Mouse (Mus musculus): ENCODE results near the gene Mtmr12. TPM values are rescaled to one million over a fixed set of nuclear protein-coding genes. Genes with fewer than 3 reads are reported as not detected.

Gene Mtmr12
- polyA plus RNA-seq, 1 experiment from 2014 or later = 8.0 TPM

DNA sequence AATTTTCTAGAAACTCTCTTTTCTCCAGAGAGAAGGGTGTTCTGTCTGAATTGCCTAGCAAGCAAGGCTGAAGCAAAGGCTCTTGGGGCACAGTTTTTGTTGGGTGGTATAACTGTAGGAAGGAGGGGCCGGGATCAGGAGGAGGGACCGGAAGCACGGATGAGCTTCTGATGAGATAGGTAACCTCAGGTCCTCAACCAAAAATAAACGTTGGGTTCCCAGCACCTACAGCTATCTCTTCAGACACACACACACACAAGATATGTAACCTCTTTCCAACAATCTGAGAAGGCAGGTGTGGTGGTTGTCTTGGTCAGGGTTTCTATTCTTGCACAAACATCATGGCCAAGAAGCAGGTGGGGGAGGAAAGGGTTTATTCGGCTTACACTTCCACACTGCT is 112.5 kb downstream of the Mtmr12 start:
- H3K4me3 ChIP-seq (ENCODE audit: low read depth, low read length) = no peak overlapping the region
- no peaks in the 10 kb centered on the region for H3K36me3 ChIP-seq (ENCODE audit: control insufficient read depth, insufficient read depth)
- no peaks in the 10 kb centered on the region; the same call in 1 of the 2 replicates for H3K27me3 ChIP-seq (ENCODE audit: control insufficient read depth, insufficient read depth, low read depth, low read length)
- no peaks in the 10 kb centered on the region for H3K9me3 ChIP-seq (replicated peaks; ENCODE audit: control insufficient read depth, low read length)
- ATAC-seq (ENCODE audit: low read depth) = no peak
- H3K9ac ChIP-seq (ENCODE audit: low read depth, low read length) = no peak overlapping the region
- H3K4me1 ChIP-seq (ENCODE audit: control insufficient read depth, low read depth, low read length) = peaks cover 6% of the 10 kb centered on the region; the same call in 1 of the 2 replicates
- no peak overlapping the region for H3K27ac ChIP-seq (ENCODE audit: low read length)
- WGBS (ENCODE audit: insufficient replicate concordance) = 32% methylated on average over 5 of the region's 5 CpGs
- no peak overlapping the region for H3K4me2 ChIP-seq (ENCODE audit: low read depth, low read length)

DNA sequence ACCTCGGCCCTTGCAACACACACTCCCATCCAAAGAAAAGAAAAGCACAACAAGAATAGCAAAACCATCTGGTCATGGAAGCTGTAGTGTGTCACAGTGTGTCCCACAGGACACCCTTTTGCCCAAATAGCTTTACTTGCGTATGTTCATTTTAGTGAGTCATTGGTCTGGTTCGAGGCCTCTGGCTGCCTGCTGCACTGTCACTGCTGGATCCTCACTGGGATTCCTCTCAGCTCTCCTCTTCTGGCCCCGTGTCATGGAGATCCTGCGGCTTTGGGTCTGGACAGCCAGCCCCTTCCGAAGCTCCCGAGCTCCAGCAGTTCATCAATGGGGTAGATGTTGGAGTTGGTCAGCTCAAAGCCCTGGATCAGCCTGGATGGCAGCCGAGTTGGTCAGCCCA is 113.6 kb downstream of the Mtmr12 start:
- H3K27me3 ChIP-seq (ENCODE audit: control insufficient read depth, insufficient read depth, low read depth, low read length) = no peaks in the 10 kb centered on the region; the same call in 1 of the 2 replicates
- no peaks in the 10 kb centered on the region for H3K36me3 ChIP-seq (ENCODE audit: control insufficient read depth, insufficient read depth)
- ATAC-seq (ENCODE audit: low read depth) = no peak
- H3K4me1 ChIP-seq (ENCODE audit: control insufficient read depth, low read depth, low read length) = peaks cover 9% of the 10 kb centered on the region
- no peaks in the 10 kb centered on the region for H3K9me3 ChIP-seq (replicated peaks; ENCODE audit: control insufficient read depth, low read length)
- H3K9ac ChIP-seq (ENCODE audit: low read depth, low read length) = no peak overlapping the region
- 72% methylated on average over 8 of the region's 8 CpGs for WGBS (ENCODE audit: insufficient replicate concordance)
- H3K4me3 ChIP-seq (ENCODE audit: low read depth, low read length) = no peak overlapping the region
- H3K4me2 ChIP-seq (ENCODE audit: low read depth, low read length) = no peak overlapping the region
- H3K27ac ChIP-seq (ENCODE audit: low read length) = no peak overlapping the region

DNA sequence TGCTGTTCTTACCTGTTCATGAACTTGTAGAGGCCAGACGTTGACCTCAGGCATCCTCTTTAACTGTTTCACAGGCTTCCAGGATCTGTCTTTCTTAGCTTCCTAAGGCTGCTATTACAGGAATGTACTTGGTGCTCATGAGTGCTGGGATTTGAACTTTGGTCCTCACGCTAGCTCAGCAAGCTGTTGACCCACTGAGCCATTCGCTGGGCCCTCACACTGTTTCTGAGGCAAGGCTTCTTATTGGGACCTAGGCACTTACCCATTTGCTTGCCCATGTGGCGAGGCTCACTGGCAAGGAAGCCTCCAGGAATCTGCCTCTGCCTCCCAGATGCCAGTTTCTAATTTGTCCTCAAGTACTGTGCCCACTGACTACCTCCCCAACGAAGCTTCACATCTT is 115.1 kb downstream of the Mtmr12 start:
- Histone ChIP-seq H3K9ac (ENCODE audit: low read depth, low read length) (no peak overlapping the region), H3K27me3 (ENCODE audit: control insufficient read depth, insufficient read depth, low read depth, low read length) (no peaks in the 10 kb centered on the region; the same call in 1 of the 2 replicates), H3K4me2 (ENCODE audit: low read depth, low read length) (peak overlapping the region; percentile 71), H3K36me3 (ENCODE audit: control insufficient read depth, insufficient read depth) (no peaks in the 10 kb centered on the region), H3K9me3 (replicated peaks; ENCODE audit: control insufficient read depth, low read length) (no peaks in the 10 kb centered on the region), H3K4me1 (ENCODE audit: control insufficient read depth, low read depth, low read length) (peaks cover 17% of the 10 kb centered on the region), H3K27ac (ENCODE audit: low read length) (no peak overlapping the region), H3K4me3 (ENCODE audit: low read depth, low read length) (no peak overlapping the region)
- ATAC-seq (ENCODE audit: low read depth) = no peak
- 39% methylated on average over 5 of the region's 5 CpGs for WGBS (ENCODE audit: insufficient replicate concordance)

DNA sequence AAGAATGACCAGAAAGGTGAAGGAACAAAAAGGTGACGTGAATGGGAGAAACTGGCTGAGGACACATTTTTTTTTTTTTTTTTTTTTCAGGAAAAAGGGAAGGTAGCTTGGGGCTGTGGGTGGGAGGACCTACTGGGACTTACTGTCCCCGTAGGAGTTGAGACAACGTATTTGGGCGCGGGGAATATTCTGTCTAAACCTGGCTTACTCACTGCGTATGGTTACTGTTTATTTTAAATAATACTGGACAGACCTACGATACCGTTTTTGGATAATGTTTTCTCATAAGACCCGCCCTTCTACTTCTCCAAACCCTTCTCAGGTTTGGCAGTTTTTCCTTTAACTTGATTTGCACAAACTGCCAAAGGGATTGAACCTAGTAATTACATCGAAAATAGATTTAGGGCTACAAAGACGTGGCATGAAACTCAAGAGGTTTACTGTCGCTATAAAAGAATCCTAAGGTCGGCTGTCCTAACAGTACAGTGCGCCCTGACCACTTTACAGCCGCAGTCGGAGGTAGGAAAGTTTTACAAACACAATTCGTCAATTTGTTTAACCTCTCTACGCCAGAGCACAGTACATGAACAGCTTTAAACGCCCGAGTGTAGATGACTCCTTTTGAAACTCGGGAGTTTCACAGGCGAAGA is 115.7 kb downstream of the Mtmr12 start:
- Histone ChIP-seq H3K4me3 (ENCODE audit: low read depth, low read length) (peak overlapping the region; percentile 99), H3K27ac (ENCODE audit: low read length) (peak overlapping the region; percentile 51; the same call in 1 of the 2 replicates), H3K36me3 (ENCODE audit: control insufficient read depth, insufficient read depth) (no peaks in the 10 kb centered on the region), H3K27me3 (ENCODE audit: control insufficient read depth, insufficient read depth, low read depth, low read length) (no peaks in the 10 kb centered on the region; the same call in 1 of the 2 replicates), H3K4me2 (ENCODE audit: low read depth, low read length) (peak overlapping the region; percentile 71), H3K9ac (ENCODE audit: low read depth, low read length) (peak overlapping the region; percentile 99), H3K9me3 (replicated peaks; ENCODE audit: control insufficient read depth, low read length) (no peaks in the 10 kb centered on the region), H3K4me1 (ENCODE audit: control insufficient read depth, low read depth, low read length) (peaks cover 17% of the 10 kb centered on the region)
- 3% methylated on average over 22 of the region's 22 CpGs for WGBS (ENCODE audit: insufficient replicate concordance)
- peak; percentile 9 for ATAC-seq (ENCODE audit: low read depth)

DNA sequence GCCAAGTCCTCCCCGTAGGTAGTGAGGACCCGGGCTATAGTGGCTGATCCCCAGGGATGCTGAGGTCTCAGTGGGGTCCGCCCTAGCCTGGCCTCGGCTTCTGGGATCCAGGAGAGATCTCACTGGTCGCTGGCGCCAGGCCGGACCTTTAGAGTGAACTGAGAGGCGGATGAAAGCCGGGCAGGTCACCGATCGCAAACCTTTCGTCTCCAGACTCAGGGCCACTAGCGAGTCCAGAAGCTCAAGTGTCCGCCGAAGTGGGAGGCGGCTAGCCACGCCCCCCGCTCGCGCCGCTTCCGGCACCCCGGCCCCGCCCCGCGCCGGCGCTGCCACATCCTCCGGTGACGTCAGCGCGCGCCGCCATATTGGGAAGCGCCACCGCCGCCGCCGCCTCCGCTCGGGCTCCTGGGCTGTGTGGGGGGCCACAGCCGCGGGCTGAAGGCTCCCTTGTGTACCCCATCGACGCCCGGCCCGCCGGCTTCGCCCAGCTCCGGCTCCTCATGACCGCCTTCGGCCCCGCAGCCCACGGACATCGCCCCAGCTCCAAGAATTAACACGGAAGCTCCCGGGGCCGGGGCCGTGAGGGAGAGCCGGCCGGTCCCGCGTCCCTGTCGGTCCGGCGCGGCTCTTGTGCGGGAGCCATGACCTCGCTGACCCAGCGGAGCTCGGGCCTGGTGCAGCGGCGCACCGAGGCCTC is 116.4 kb downstream of the Mtmr12 start, which contains the start of gene Golph3:
TSS of gene Golph3 (plus strand) at position 360 of the 697 bp plus-strand sequence.
- Histone ChIP-seq H3K27me3 (ENCODE audit: control insufficient read depth, insufficient read depth, low read depth, low read length) (no peaks in the 10 kb centered on the region; the same call in 1 of the 2 replicates), H3K4me2 (ENCODE audit: low read depth, low read length) (peak within 1 kb of the TSS; percentile 80), H3K4me1 (ENCODE audit: control insufficient read depth, low read depth, low read length) (peaks cover 22% of the 10 kb centered on the region), H3K9ac (ENCODE audit: low read depth, low read length) (peak within 1 kb of the TSS; percentile 99), H3K27ac (ENCODE audit: low read length) (peak within 1 kb of the TSS; percentile 94), H3K36me3 (ENCODE audit: control insufficient read depth, insufficient read depth) (no peaks in the 10 kb centered on the region), H3K4me3 (ENCODE audit: low read depth, low read length) (peak within 1 kb of the TSS; percentile 99), H3K9me3 (replicated peaks; ENCODE audit: control insufficient read depth, low read length) (no peaks in the 10 kb centered on the region)
- ATAC-seq (ENCODE audit: low read depth) = peak; percentile 89
- under 1% methylated on average over 62 of the region's 74 CpGs for WGBS (ENCODE audit: insufficient replicate concordance)

DNA sequence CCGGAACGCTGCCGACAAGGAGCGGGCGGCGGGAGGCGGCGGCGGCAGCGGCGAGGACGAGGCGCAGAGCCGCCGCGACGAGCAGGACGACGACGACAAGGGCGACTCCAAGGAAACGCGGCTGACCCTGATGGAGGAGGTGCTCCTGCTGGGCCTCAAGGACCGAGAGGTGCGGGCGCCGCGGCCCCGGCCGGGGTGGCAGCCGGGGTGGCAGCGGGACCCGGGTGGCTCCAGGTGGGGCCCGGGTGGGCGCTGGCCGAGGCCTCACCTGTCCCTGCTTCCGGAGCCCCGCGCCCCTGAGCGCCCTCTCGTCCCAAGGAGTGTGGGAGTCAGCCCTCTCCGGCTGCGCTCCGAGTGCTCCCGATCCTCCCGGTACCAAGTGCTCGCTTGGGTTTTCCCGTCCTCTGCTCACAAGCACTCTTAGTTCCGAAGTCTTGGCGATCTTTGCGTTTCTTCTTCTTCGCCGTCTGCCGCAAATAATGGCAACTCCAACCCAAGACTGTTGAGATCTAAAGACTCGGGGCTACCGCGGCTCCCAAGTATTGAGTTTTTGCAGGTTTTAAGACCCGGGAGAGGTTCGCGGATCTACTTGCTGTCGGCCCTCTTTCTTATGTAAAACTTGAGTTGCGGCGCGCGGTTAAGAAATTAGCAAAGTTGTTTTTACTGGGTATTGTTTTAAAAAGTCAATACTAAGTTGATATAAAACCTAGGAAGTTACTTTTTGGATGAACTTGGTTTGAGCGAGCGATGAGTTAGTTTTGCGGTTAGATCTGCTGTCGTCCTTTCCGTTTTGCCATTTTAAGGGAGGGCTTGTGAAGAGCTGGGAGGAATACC is 117.2 kb downstream of the Mtmr12 start, which contains the start of gene 1810049J17Rik:
TSS of gene 1810049J17Rik (minus strand) at position 112 of the 834 bp plus-strand sequence.
- peak within 1 kb of the TSS; percentile 80 for H3K4me2 ChIP-seq (ENCODE audit: low read depth, low read length)
- H3K27me3 ChIP-seq (ENCODE audit: control insufficient read depth, insufficient read depth, low read depth, low read length) = no peaks in the 10 kb centered on the region; the same call in 1 of the 2 replicates
- H3K4me1 ChIP-seq (ENCODE audit: control insufficient read depth, low read depth, low read length) = peaks cover 24% of the 10 kb centered on the region
- H3K27ac ChIP-seq (ENCODE audit: low read length) = peak within 1 kb of the TSS; percentile 94
- no peaks in the 10 kb centered on the region for H3K36me3 ChIP-seq (ENCODE audit: control insufficient read depth, insufficient read depth)
- H3K9ac ChIP-seq (ENCODE audit: low read depth, low read length) = peak within 1 kb of the TSS; percentile 99
- H3K4me3 ChIP-seq (ENCODE audit: low read depth, low read length) = peak within 1 kb of the TSS; percentile 99
- H3K9me3 ChIP-seq (replicated peaks; ENCODE audit: control insufficient read depth, low read length) = no peaks in the 10 kb centered on the region
- WGBS (ENCODE audit: insufficient replicate concordance) = under 1% methylated on average over 66 of the region's 70 CpGs
- ATAC-seq (ENCODE audit: low read depth) = peak; percentile 36

DNA sequence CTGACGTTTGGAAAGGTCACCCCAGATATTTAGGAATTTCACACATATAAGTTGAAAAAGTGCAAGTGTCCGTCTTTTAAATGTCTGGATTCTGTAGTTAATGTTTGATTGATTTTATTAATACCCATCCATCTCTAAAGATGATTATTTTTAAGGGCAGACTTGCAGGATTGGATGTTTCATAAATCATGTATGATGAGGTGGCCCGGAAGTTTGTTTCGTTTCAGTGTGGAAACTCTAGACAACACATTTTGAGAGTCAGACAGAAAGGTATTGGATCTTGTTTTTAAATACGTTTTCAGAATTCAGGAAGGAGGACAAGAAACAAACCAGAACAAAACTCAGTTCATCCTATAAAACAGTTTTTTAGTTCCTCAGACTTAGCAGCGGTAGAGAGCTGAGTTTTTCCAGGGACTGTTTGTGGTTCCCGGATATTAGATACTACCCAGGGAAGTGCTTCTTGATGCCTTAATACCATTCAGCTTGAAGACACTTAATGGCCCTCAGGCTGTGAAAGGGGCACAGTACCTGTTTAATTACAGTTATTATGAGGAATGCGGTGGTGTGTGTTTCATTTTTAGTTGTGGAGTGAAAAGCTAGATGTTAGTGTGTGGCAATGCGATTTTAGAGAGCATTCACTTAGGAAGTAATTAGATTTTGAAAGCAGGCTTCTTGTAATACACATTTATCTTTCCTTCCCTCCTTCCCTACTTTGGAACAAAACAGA is 118.0 kb downstream of the Mtmr12 start:
- Histone ChIP-seq H3K36me3 (ENCODE audit: control insufficient read depth, insufficient read depth) (no peaks in the 10 kb centered on the region), H3K4me1 (ENCODE audit: control insufficient read depth, low read depth, low read length) (peaks cover 24% of the 10 kb centered on the region), H3K4me2 (ENCODE audit: low read depth, low read length) (peak overlapping the region; percentile 80), H3K27me3 (ENCODE audit: control insufficient read depth, insufficient read depth, low read depth, low read length) (no peaks in the 10 kb centered on the region; the same call in 1 of the 2 replicates), H3K9ac (ENCODE audit: low read depth, low read length) (peak overlapping the region; percentile 99), H3K9me3 (replicated peaks; ENCODE audit: control insufficient read depth, low read length) (no peaks in the 10 kb centered on the region), H3K4me3 (ENCODE audit: low read depth, low read length) (peak overlapping the region; percentile 99), H3K27ac (ENCODE audit: low read length) (no peak overlapping the region)
- no peak for ATAC-seq (ENCODE audit: low read depth)
- 10% methylated on average over 9 of the region's 9 CpGs for WGBS (ENCODE audit: insufficient replicate concordance)

Measured in liver, embryonic 16.5 days (tissue).